In the genomic region with DNA sequence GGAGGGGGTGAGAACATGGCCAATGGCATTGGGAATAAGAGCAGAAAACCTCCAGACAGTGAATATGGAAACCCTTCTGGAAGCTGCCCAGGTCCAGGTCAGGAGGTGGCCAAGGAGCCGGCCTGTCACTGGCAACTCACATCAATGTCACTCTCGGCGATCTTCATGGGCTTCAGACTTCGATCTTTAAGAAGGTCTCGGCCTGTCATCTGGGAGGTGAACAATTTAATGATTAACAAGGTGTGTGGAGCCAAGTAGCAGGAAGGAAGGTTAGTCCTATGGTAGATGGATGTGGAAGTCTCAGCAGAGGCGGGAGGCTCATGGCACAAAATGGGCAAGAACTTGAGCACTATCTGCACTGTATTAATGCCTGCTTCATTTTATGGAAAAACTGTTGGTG, we compare ENCODE assay signal across 20 mouse cellular contexts.
DNase-seq lines count a peak whose midpoint lies in the region; ATAC-seq and TF ChIP-seq lines count a peak whose summit lies in the region.
"Had no signal": no experiment of that assay in that cellular context is flagged by ENCODE, and none has a peak within 500 bp of the region (broad histone marks: within the 10 kb centered on the region; RNA-seq: fewer than 3 reads in every experiment).

No protein-coding gene starts in this region.

- DNase-seq in kidney, adult 2 months, result peak; percentile 81
- no peak for DNase-seq in kidney, postnatal 4 days
- no peak for DNase-seq in kidney, postnatal 0 days (ENCODE audit: low spot score)
- peak; percentile 54 to 72 for DNase-seq in kidney, postnatal 36 days
- DNase-seq in adrenal gland, adult 2 months, result no peak
- DNase-seq in adrenal gland, postnatal 14 days, result no peak
- DNase-seq: adrenal gland, postnatal 36 days; cerebellum, adult 11 months; cerebellum, adult 9-10 months; cerebellum, postnatal 25 days; gastrocnemius, postnatal 10 days; heart, adult 18-20 months; heart, postnatal 10 days had no signal

- no peak for TF ChIP-seq POLR2A in kidney, adult 2 months (IDR thresholded peaks at IDR 0.05; ENCODE audit: low read depth, low read length)

- H3K36me3 ChIP-seq in kidney, adult 2 months (ENCODE audit: control insufficient read depth, insufficient read depth, low read length), result peaks cover 2% of the 10 kb centered on the region; the same call in 1 of the 2 replicates
- H3K36me3 ChIP-seq in intestine, embryonic 16.5 days (ENCODE audit: control insufficient read depth, insufficient read depth, low read length), result no peaks in the 10 kb centered on the region
- H3K36me3 ChIP-seq in kidney, postnatal 0 days (ENCODE audit: insufficient read depth, low read length), result no peaks in the 10 kb centered on the region
- H3K36me3 ChIP-seq: embryonic facial prominence, embryonic 12.5 days had no signal

- H3K27ac ChIP-seq in kidney, adult 2 months (ENCODE audit: insufficient read depth, low read depth, low read length), result no peak overlapping the region
- H3K27ac ChIP-seq in intestine, embryonic 16.5 days (ENCODE audit: low read length), result no peak overlapping the region
- H3K27ac ChIP-seq in kidney, postnatal 0 days, result no peak overlapping the region
- H3K27ac ChIP-seq: embryonic facial prominence, embryonic 12.5 days; heart, embryonic 10.5 days; hindbrain, embryonic 14.5 days had no signal

- peaks cover 5% of the 10 kb centered on the region for H3K4me1 ChIP-seq in kidney, adult 2 months (ENCODE audit: control insufficient read depth, insufficient read depth, low read length)
- H3K4me1 ChIP-seq in intestine, embryonic 16.5 days (ENCODE audit: control insufficient read depth, insufficient read depth, low read length), result peaks cover 7% of the 10 kb centered on the region
- no peaks in the 10 kb centered on the region for H3K4me1 ChIP-seq in kidney, postnatal 0 days (replicated peaks; ENCODE audit: insufficient read depth, low read length)
- H3K4me1 ChIP-seq: embryonic facial prominence, embryonic 12.5 days; heart, embryonic 10.5 days had no signal

- WGBS in kidney, adult 2 months, result 51% methylated on average over 6 of the region's 6 CpGs
- 65% methylated on average over 6 of the region's 6 CpGs for WGBS in intestine, embryonic 16.5 days
- WGBS in kidney, postnatal 0 days, result 76% methylated on average over 6 of the region's 6 CpGs

- H3K4me2 ChIP-seq in intestine, embryonic 16.5 days (ENCODE audit: low read depth, low read length), result no peak overlapping the region
- no peak overlapping the region for H3K4me2 ChIP-seq in kidney, postnatal 0 days (ENCODE audit: low read length)
- H3K4me2 ChIP-seq: embryonic facial prominence, embryonic 12.5 days; hindbrain, embryonic 14.5 days had no signal

- H3K27me3 ChIP-seq in kidney, adult 2 months (replicated peaks; ENCODE audit: control insufficient read depth, insufficient read depth, low read length), result no peaks in the 10 kb centered on the region
- H3K27me3 ChIP-seq in intestine, embryonic 16.5 days (replicated peaks; ENCODE audit: control insufficient read depth, insufficient read depth, low read length), result no peaks in the 10 kb centered on the region
- H3K27me3 ChIP-seq in kidney, postnatal 0 days (ENCODE audit: insufficient read depth, low read length), result no peaks in the 10 kb centered on the region
- H3K27me3 ChIP-seq: embryonic facial prominence, embryonic 12.5 days; Patski had no signal

- no peak for TF ChIP-seq CTCF in kidney, adult 2 months (conservative IDR thresholded peaks at IDR 0.05; ENCODE audit: insufficient read depth, insufficient read length, low read depth, low read length)
- TF ChIP-seq CTCF in kidney, postnatal 0 days (IDR thresholded peaks at IDR 0.05; ENCODE audit: low read depth), result no peak

- ATAC-seq in intestine, embryonic 16.5 days, result peak; percentile 87
- 0 out of 2 replicates have a peak, but pooled peaks have one; percentile 17 for ATAC-seq in kidney, postnatal 0 days (replicated peaks; ENCODE audit: low FRiP score, low read depth)
- ATAC-seq: activated CD4-positive, CD25-positive, alpha-beta regulatory T cell, adult 4 months; forebrain, embryonic 16.5 days; Patski had no signal

- no peaks in the 10 kb centered on the region for H3K9me3 ChIP-seq in intestine, embryonic 16.5 days (ENCODE audit: control insufficient read depth, low read length)
- no peaks in the 10 kb centered on the region for H3K9me3 ChIP-seq in kidney, postnatal 0 days (replicated peaks; ENCODE audit: low read length)
- H3K9me3 ChIP-seq: embryonic facial prominence, embryonic 12.5 days; heart, embryonic 10.5 days had no signal

- no peak overlapping the region for H3K9ac ChIP-seq in intestine, embryonic 16.5 days (ENCODE audit: low read depth, low read length)
- no peak overlapping the region for H3K9ac ChIP-seq in kidney, postnatal 0 days (ENCODE audit: low read depth, low read length)
- H3K9ac ChIP-seq: embryonic facial prominence, embryonic 12.5 days; hindbrain, embryonic 14.5 days had no signal

- no peak overlapping the region for H3K4me3 ChIP-seq in kidney, adult 2 months (ENCODE audit: insufficient read depth, low read depth, low read length)
- H3K4me3 ChIP-seq in intestine, embryonic 16.5 days (ENCODE audit: low read length), result no peak overlapping the region
- no peak overlapping the region for H3K4me3 ChIP-seq in kidney, postnatal 0 days (replicated peaks; ENCODE audit: low read depth, low read length)
- H3K4me3 ChIP-seq: embryonic facial prominence, embryonic 12.5 days; heart, embryonic 10.5 days had no signal

Comparison
In these comparisons a context has a peak if more than half of its experiments do, and no peak if none do; other contexts are left out.
1. DNase-seq: peak in kidney, adult 2 months (single experiment) and kidney, postnatal 36 days (2 of 2); none in kidney, postnatal 4 days (0 of 2), kidney, postnatal 0 days (single experiment), adrenal gland, adult 2 months (single experiment) and adrenal gland, postnatal 14 days (single experiment).